Comparison of ENCODE assay signal across 8 mouse cellular contexts in genomic region chr11:115483726-115484125, GRCm38 (mm10). TPM values are rescaled to one million over a fixed set of nuclear protein-coding genes. Genes with fewer than 3 reads are reported as not detected.
DNase-seq lines count a peak whose midpoint lies in the region; TF ChIP-seq lines count a peak whose summit lies in the region.

No protein-coding gene starts in this region.

- peak; percentile 73 for TF ChIP-seq CTCF in ES-Bruce4 (IDR thresholded peaks at IDR 0.05; ENCODE audit: low read depth, low read length)

- no peak for TF ChIP-seq POLR2A in ES-Bruce4 (IDR thresholded peaks at IDR 0.05; ENCODE audit: insufficient read depth, low read length)

- TF ChIP-seq EP300 in ES-Bruce4 (IDR thresholded peaks at IDR 0.05; ENCODE audit: insufficient read depth, low read depth, low read length) = no peak

- no peaks in the 10 kb centered on the region for H3K9me3 ChIP-seq in ES-Bruce4 (replicated peaks; ENCODE audit: control insufficient read depth, insufficient read depth, low read length, poor library complexity, severe bottlenecking)

- no peak overlapping the region for H3K4me3 ChIP-seq in ES-Bruce4 (ENCODE audit: low read depth, low read length)

- H3K27ac ChIP-seq in ES-Bruce4 (ENCODE audit: insufficient read depth, low read length) = no peak overlapping the region

- no peak overlapping the region for H3K9ac ChIP-seq in ES-Bruce4 (ENCODE audit: low read depth, poor library complexity, severe bottlenecking)

- no peaks in the 10 kb centered on the region for H3K27me3 ChIP-seq in ES-Bruce4 (ENCODE audit: control insufficient read depth, insufficient read depth, low read length, poor library complexity, severe bottlenecking)

- peak; percentile 74 for DNase-seq in 416B (ENCODE audit: low read depth)
- DNase-seq in c-Kit-positive CD71-negative TER-119-negative erythroid progenitor cells, embryonic 14.5 days (ENCODE audit: low read depth) = peak; percentile 77
- DNase-seq in gastrocnemius, adult 18-20 months (ENCODE audit: low spot score) = peak; percentile 78
- peak; percentile 69 to 76 for DNase-seq in kidney, postnatal 25 days
- peak; percentile 52 to 68 for DNase-seq in lung, adult 18-20 months
- peak; percentile 75 for DNase-seq in right cerebral cortex, adult 18-20 months
- peak; percentile 38 for DNase-seq in yolk sac, embryonic 10.5 days (ENCODE audit: low spot score)

- peaks cover 2% of the 10 kb centered on the region for H3K4me1 ChIP-seq in ES-Bruce4 (ENCODE audit: control insufficient read depth, insufficient read depth, low read length)

- no peaks in the 10 kb centered on the region for H3K36me3 ChIP-seq in ES-Bruce4 (ENCODE audit: control insufficient read depth, insufficient read depth, low read length, poor library complexity, severe bottlenecking)

RNA-seq across cellular contexts. Expression of gene Nt5c, which starts 7.9 kb away (rescaled TPM):
- polyA plus RNA-seq in ES-Bruce4 (2011; ENCODE audit: insufficient read depth, insufficient read length, low read depth, missing spikeins) = 42.7 and 43.2 TPM in 2 replicates
- total RNA-seq in gastrocnemius, adult 18-20 months (2021) = 1 to 10 TPM; 6.2 to 6.8 TPM

RNA-seq across cellular contexts. Expression of gene Armc7, which starts 8.3 kb away (rescaled TPM):
- polyA plus RNA-seq in ES-Bruce4 (2011; ENCODE audit: insufficient read depth, insufficient read length, low read depth, missing spikeins) = 3.0 and 3.6 TPM in 2 replicates
- total RNA-seq in gastrocnemius, adult 18-20 months (2021) = 1 to 10 TPM in 1 of 2 experiments, under 1 TPM in 1; 0.82 to 1.3 TPM

RNA-seq across cellular contexts. Expression of gene Slc16a5, which starts 21.5 kb away (rescaled TPM):
- polyA plus RNA-seq in ES-Bruce4 (2011; ENCODE audit: insufficient read depth, insufficient read length, low read depth, missing spikeins) = not detected in 2 replicates
- total RNA-seq in gastrocnemius, adult 18-20 months (2021) = not detected

RNA-seq across cellular contexts. Expression of gene Jpt1, which starts 30.5 kb away (rescaled TPM):
- polyA plus RNA-seq in ES-Bruce4 (2011; ENCODE audit: insufficient read depth, insufficient read length, low read depth, missing spikeins) = 163 and 173 TPM in 2 replicates
- total RNA-seq in gastrocnemius, adult 18-20 months (2021) = 10 to 100 TPM; 49.7 to 52.4 TPM

RNA-seq across cellular contexts. Expression of gene Trim80, which starts 43.4 kb away (rescaled TPM):
- not detected in 2 replicates for polyA plus RNA-seq in ES-Bruce4 (2011; ENCODE audit: insufficient read depth, insufficient read length, low read depth, missing spikeins)
- not detected for total RNA-seq in gastrocnemius, adult 18-20 months (2021)
